Mouse (Mus musculus): ENCODE measurements at regions not wholly inside any gene's neighbourhood (a gene's known extent, or its start where the extent isn't known, plus 50 kb on each side); places are given as distances from the start of the nearest gene placed in this dataset.

DNA sequence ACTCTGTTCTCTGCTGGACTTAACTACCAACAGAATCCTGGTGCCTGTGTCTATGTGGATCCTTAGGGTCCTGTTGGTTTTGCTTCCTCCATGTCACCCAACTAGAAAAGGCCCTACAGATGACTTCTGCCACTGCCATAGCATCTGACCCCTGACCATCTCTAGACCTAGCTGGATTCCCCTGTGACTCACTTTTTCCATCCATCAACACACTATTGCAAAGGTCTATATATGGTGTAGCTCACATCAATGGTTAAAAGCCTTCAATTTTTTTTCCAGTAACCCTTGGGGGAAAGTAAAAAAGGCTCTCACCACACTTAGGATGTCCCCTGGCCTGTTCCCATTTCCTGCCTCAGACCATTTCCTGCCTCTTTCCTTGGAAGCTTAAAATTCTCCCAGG lies 460.2 kb upstream of the Mki67 start:
- no peak for TF ChIP-seq CTCF (IDR thresholded peaks at IDR 0.05)
- TF ChIP-seq POLR2A (IDR thresholded peaks at IDR 0.05; ENCODE audit: insufficient read depth, low read depth, low read length): no peak
